Mouse (Mus musculus) liver, embryonic 12.5 days (tissue): ENCODE measurements at regions not wholly inside any gene's neighbourhood (a gene's known extent, or its start where the extent isn't known, plus 50 kb on each side); places are given as distances from the start of the nearest gene placed in this dataset.

Experiments
- ATAC-seq: fragments of 200-750 bp; cut with Nextera tagmentation; 2 replicates; pipeline ENCODE4 v1.8.0; 2017; ENCODE audit warnings: moderate number of reproducible peaks, mild to moderate bottlenecking, moderate library complexity
- H3K27ac ChIP-seq: fragments of 300-500 bp; sonication (generic); 2 replicates; pipeline ENCODE4 v1.5.1; 2016; ENCODE audit warnings: mild to moderate bottlenecking
- H3K27me3 ChIP-seq: fragments of 300-500 bp; sonication (generic); replicated peaks from 2 replicates; pipeline ENCODE4 v1.6.1; 2016; ENCODE audit warnings: mild to moderate bottlenecking, moderate library complexity
- H3K36me3 ChIP-seq: fragments of 300-500 bp; sonication (generic); 2 replicates; pipeline ENCODE4 v1.6.1; 2016; ENCODE audit warnings: mild to moderate bottlenecking, moderate library complexity
- H3K4me1 ChIP-seq: fragments of 300-500 bp; sonication (generic); 2 replicates; pipeline ENCODE4 v1.6.1; 2016
- H3K4me2 ChIP-seq: fragments of 300-500 bp; sonication (generic); 2 replicates; pipeline ENCODE4 v1.6.1; 2016; ENCODE audit warnings: mild to moderate bottlenecking, moderate library complexity
- H3K4me3 ChIP-seq: fragments of 300-500 bp; sonication (generic); 2 replicates; pipeline ENCODE4 v1.5.1; 2016; ENCODE audit warnings: mild to moderate bottlenecking, moderate library complexity
- H3K9ac ChIP-seq: fragments of 300-500 bp; sonication (generic); 2 replicates; pipeline ENCODE4 v1.6.1; 2016; ENCODE audit warnings: mild to moderate bottlenecking, moderate library complexity
- H3K9me3 ChIP-seq: fragments of 300-500 bp; sonication (generic); replicated peaks from 2 replicates; pipeline ENCODE4 v1.6.1; 2016; ENCODE audit warnings: mild to moderate bottlenecking, moderate library complexity
- WGBS: fragments of 180-500 bp; shearing (Covaris S2); methylation state at CpG from one replicate; pipeline ENCODE4 v1.1.7; 2016; ENCODE audit not compliant: insufficient replicate concordance; 5-methylcytosine and 5-hydroxymethylcytosine counted together

DNA sequence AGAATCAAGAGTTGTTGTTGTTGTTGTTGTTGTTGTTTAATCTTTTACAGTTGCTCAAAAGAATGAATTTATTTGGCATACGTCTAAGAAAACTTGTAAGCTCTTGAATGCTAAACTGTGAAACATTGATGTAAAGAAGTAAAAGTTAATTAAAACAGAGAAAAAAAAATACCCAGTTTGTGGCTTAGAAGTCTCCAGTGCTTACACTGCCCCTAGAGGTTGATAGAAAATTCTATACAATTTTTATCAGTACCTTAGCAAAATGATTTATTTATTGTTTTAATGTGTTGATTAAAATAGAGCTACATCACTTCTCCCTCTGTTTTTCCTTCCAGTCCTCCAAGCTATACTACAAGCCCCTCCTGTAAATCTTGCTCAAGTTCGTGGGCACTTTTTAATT is 165.8 kb upstream of the Bank1 start:
- Histone ChIP-seq H3K36me3 (no peaks in the 10 kb centered on the region), H3K9ac (no peak overlapping the region), H3K27me3 (no peaks in the 10 kb centered on the region), H3K4me1 (no peaks in the 10 kb centered on the region), H3K9me3 (no peaks in the 10 kb centered on the region), H3K27ac (no peak overlapping the region), H3K4me2 (no peak overlapping the region), H3K4me3 (no peak overlapping the region)
- ATAC-seq, result no peak
- 53% methylated on average over 2 of the region's 2 CpGs for WGBS

- 74% methylated on average over 3 of the region's 3 CpGs for WGBS
- Histone ChIP-seq H3K4me1 (no peaks in the 10 kb centered on the region), H3K4me2 (no peak overlapping the region), H3K27ac (no peak overlapping the region), H3K9me3 (no peaks in the 10 kb centered on the region), H3K27me3 (no peaks in the 10 kb centered on the region), H3K4me3 (no peak overlapping the region), H3K9ac (no peak overlapping the region), H3K36me3 (no peaks in the 10 kb centered on the region)
- ATAC-seq, result no peak
Observed at GRCm38 (mm10) chr3:136471693-136472092, 145.8 kb upstream of the Bank1 start.

DNA sequence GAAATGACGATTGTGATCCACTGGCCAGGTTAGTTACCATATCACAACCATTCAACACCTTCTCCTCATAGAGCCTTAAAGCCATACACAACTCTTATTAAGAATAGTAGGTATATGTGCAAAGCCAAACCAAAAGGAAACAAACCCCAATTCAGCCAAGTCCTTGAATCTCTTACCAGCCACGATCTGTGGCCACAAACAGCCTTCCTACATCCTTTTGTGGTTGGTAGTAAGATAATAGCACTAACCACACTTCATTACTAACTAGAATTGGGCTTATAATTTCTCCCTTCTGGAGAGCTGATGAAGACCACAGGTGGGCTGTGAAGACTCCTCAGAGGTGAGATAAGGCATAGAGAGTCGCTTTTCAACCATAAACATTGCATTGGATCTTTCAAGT is 136.9 kb upstream of the Bank1 start:
- Histone ChIP-seq H3K9me3 (0 out of 2 replicates have a peak, but pooled peaks cover 3% of the 10 kb centered on the region), H3K27ac (no peak overlapping the region), H3K36me3 (no peaks in the 10 kb centered on the region), H3K4me2 (no peak overlapping the region), H3K27me3 (no peaks in the 10 kb centered on the region), H3K4me1 (no peaks in the 10 kb centered on the region), H3K4me3 (no peak overlapping the region), H3K9ac (no peak overlapping the region)
- no peak for ATAC-seq
- WGBS, result 34% methylated on average over 3 of the region's 3 CpGs

DNA sequence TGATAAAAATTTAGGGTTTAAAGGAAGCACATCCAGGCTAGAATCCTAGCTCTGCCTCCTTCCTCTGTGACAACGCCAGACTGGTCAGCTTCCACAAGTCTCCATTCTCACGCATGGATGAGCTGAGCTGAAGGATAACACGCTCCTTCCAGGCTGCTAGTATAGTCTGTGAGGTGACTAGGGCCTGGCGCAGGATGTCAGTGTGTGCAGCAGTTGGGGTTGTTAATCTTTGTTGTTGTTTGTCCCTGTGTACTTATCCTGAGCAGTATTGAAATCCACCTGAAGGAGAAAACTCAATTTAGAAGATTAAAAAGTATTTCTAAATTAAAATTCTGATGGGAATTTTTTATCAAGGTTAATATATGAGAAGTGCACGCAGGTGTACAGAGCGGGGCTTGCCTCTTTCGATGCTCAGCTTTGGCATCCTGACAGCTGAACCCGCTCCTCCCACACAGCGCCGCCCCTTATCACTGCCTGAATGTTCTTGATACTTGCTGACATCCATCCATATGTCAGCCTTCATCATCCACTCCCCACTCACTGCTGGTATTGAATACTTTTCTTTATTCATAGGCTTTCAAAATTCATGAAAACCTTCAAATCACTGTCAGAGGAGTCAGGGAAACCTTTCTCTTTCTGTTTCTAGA is 130.7 kb upstream of the Bank1 start:
- H3K27ac ChIP-seq, result no peak overlapping the region
- H3K4me1 ChIP-seq, result no peaks in the 10 kb centered on the region
- ATAC-seq, result no peak
- no peak overlapping the region for H3K4me2 ChIP-seq
- no peaks in the 10 kb centered on the region for H3K27me3 ChIP-seq
- WGBS, result 67% methylated on average over 10 of the region's 10 CpGs
- no peaks in the 10 kb centered on the region for H3K36me3 ChIP-seq
- H3K4me3 ChIP-seq, result no peak overlapping the region
- H3K9ac ChIP-seq, result no peak overlapping the region
- no peaks in the 10 kb centered on the region for H3K9me3 ChIP-seq

- ATAC-seq, result no peak
- H3K27ac ChIP-seq, result no peak overlapping the region
Observed at GRCm38 (mm10) chr3:136455651-136456470, 130.0 kb upstream of the Bank1 start.

DNA sequence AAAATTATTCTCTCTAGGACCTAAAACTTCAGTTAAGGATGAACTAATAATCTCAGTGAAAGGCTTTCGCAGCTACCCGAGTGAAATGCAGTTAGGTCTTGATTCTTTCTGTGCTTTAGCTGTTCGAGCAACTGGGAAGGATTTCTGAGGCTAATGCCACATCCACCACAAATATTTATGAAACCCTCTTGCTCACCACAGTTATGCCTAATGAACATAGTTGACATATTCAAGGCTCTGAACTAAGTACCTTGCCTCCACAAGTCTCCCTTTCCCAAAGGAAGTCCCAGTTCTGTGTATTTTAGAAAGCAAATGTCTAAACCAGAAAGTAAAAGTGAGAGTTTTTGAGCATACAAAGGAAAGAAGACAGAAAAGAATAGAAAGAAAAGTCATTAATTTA is 129.1 kb upstream of the Bank1 start:
- no peaks in the 10 kb centered on the region for H3K36me3 ChIP-seq
- WGBS, result 64% methylated on average over 3 of the region's 3 CpGs
- H3K27ac ChIP-seq, result no peak overlapping the region
- no peaks in the 10 kb centered on the region for H3K4me1 ChIP-seq
- H3K9ac ChIP-seq, result no peak overlapping the region
- H3K4me2 ChIP-seq, result no peak overlapping the region
- no peak for ATAC-seq
- H3K4me3 ChIP-seq, result no peak overlapping the region
- no peaks in the 10 kb centered on the region for H3K27me3 ChIP-seq
- no peaks in the 10 kb centered on the region for H3K9me3 ChIP-seq

More at GRCm38 (mm10) chr3:136455651-136456470, 130.0 kb upstream of the Bank1 start:
- 61% methylated on average over 7 of the region's 7 CpGs for WGBS
- no peak overlapping the region for H3K4me2 ChIP-seq
- no peaks in the 10 kb centered on the region for H3K9me3 ChIP-seq
- no peaks in the 10 kb centered on the region for H3K27me3 ChIP-seq
- no peak overlapping the region for H3K9ac ChIP-seq
- H3K36me3 ChIP-seq, result no peaks in the 10 kb centered on the region
- no peaks in the 10 kb centered on the region for H3K4me1 ChIP-seq
- H3K4me3 ChIP-seq, result no peak overlapping the region

DNA sequence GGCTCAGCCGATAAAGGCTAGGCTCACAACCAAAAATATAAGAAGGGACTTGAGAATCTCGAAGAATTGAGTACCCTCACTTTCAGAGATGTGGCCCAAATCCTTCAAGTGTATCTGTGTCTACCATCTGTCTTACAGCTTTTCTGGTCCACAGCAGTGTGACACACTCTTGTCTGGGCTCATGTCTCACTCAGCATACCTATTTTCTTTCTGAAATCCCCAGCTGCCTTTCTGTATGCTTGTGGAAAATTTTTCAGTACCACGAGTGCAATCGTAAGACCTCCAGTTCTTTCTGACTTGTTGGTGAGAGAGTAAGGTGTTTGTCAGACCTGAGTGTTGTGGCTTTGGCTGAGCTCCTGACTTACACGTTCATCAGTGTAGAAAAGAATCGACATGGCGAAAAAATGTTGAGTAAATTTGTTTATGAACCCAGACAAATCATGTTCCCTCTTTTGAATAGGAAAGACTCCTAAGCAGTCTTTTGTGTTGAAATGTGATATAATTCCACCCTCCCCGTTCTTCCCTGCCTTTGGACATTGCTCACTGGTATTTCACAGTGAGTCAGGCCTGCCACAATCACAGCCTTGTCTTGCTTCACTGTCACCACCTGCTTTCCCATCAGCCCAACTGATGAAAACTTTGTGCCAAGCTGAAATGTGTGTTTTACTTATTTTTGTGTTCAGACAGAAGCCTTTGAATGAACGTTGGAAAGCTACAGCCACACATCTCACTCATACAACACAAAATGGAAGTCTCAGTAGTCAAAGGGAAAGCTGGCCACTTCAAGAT is 125.3 kb upstream of the Bank1 start:
- Histone ChIP-seq H3K27ac (no peak overlapping the region), H3K9ac (no peak overlapping the region), H3K4me2 (no peak overlapping the region), H3K4me3 (no peak overlapping the region), H3K36me3 (no peaks in the 10 kb centered on the region), H3K4me1 (no peaks in the 10 kb centered on the region), H3K27me3 (no peaks in the 10 kb centered on the region), H3K9me3 (no peaks in the 10 kb centered on the region)
- 70% methylated on average over 9 of the region's 9 CpGs for WGBS
- ATAC-seq, result no peak

- H3K4me1 ChIP-seq, result no peaks in the 10 kb centered on the region
- H3K9me3 ChIP-seq, result no peaks in the 10 kb centered on the region
- no peak for ATAC-seq
- no peak overlapping the region for H3K27ac ChIP-seq
- H3K27me3 ChIP-seq, result no peaks in the 10 kb centered on the region
- no peaks in the 10 kb centered on the region for H3K36me3 ChIP-seq
- 72% methylated on average over 2 of the region's 2 CpGs for WGBS
- H3K9ac ChIP-seq, result no peak overlapping the region
- no peak overlapping the region for H3K4me3 ChIP-seq
- H3K4me2 ChIP-seq, result no peak overlapping the region
Observed at GRCm38 (mm10) chr3:136450361-136450895, 124.6 kb upstream of the Bank1 start.

DNA sequence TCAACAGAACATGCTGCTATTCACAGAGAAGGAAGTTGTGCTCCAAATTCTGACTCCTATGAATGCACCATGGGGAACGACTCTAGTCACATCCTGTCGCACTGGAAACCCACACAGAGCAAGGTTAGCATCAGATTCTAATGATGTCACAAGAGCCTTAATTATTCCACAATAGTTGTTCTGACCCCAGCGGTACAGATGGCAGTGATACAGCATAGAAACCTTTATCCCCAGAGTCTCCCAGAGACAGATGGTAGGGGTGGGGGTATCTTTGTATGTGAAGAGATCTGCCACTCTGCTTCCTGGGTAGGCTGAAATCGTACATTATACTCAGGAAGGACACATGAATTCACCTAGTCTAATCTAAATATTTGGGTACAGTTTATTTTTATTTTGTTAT is 123.5 kb upstream of the Bank1 start:
- no peaks in the 10 kb centered on the region for H3K36me3 ChIP-seq
- H3K27me3 ChIP-seq, result no peaks in the 10 kb centered on the region
- H3K4me2 ChIP-seq, result no peak overlapping the region
- H3K4me1 ChIP-seq, result no peaks in the 10 kb centered on the region
- H3K27ac ChIP-seq, result no peak overlapping the region
- H3K9me3 ChIP-seq, result no peaks in the 10 kb centered on the region
- no peak overlapping the region for H3K9ac ChIP-seq
- no peak overlapping the region for H3K4me3 ChIP-seq
- 58% methylated on average over 4 of the region's 4 CpGs for WGBS
- no peak for ATAC-seq

DNA sequence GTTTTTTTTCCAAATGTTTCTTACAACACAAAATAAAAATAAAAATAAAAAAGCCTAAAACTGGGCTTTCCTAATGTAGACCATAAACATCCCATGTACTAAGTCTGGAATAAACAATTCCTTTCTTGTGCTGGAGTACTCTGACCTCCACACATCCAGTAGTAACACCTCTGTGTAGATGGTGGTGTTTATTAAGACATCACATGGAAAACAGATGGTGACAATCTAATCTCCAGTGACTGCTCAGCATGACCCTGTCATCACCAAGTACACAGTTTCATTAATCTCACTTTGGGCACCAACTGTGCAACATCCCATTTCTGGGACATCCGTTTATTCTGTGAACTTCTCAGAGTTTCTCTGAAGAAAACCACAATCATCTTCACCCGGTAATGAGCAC is 118.7 kb upstream of the Bank1 start:
- Histone ChIP-seq H3K36me3 (no peaks in the 10 kb centered on the region), H3K4me3 (no peak overlapping the region), H3K27me3 (no peaks in the 10 kb centered on the region), H3K4me1 (no peaks in the 10 kb centered on the region), H3K9me3 (no peaks in the 10 kb centered on the region), H3K4me2 (no peak overlapping the region), H3K27ac (no peak overlapping the region), H3K9ac (no peak overlapping the region)
- ATAC-seq, result no peak
- 39% methylated on average over 2 of the region's 2 CpGs for WGBS

DNA sequence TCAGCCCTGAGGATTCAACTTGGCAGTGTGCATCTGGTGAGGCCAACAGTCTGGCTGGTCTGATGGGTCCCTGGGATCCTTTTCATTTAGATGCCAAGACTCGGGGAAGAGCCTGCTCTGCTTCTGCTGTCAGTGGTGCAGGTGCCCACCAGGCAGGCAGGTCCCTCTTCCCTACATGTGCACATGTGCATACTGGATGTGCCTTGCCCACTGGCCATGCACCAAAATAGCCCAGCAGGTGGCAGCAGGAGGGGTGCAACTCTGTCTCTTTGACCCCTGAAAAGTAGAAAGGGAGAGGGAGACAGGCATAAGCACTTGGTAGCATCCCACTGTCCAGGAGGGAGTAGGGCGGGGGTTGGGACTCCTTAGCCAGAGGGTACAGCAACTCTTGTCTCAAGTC is 116.2 kb upstream of the Bank1 start:
- no peaks in the 10 kb centered on the region for H3K27me3 ChIP-seq
- WGBS, result 46% methylated on average over 2 of the region's 2 CpGs
- no peaks in the 10 kb centered on the region for H3K4me1 ChIP-seq
- no peak overlapping the region for H3K4me3 ChIP-seq
- no peak overlapping the region for H3K4me2 ChIP-seq
- no peak for ATAC-seq
- no peaks in the 10 kb centered on the region for H3K9me3 ChIP-seq
- no peak overlapping the region for H3K27ac ChIP-seq
- no peak overlapping the region for H3K9ac ChIP-seq
- H3K36me3 ChIP-seq, result no peaks in the 10 kb centered on the region
